Mouse (Mus musculus): ENCODE measurements around the gene Spats2.
A peak's percentile ranks its signal among the peaks of the same experiment; 100 is the strongest.
"Not testable (repeated sequence)": the region's sequence is repeated elsewhere in the genome, so short reads cannot be mapped to it uniquely, and the experiment has no call there.

Spats2 gene

GRCm38 (mm10) chr15:99125711-99126080 lies at the start of gene Spats2:
TSS of gene Spats2 (plus strand) at chr15:99125916.
- no peak for DNase-seq (ENCODE audit: extremely low spot score, low spot score)

GRCm38 (mm10) chr15:99076011-99076410 lies 49.7 kb upstream of the Spats2 start:
- not testable (repeated sequence) for DNase-seq (ENCODE audit: extremely low spot score, low spot score)

GRCm38 (mm10) chr15:99078181-99078910 lies 47.4 kb upstream of the Spats2 start:
- DNase-seq (ENCODE audit: extremely low spot score, low spot score) = no peak

DNA sequence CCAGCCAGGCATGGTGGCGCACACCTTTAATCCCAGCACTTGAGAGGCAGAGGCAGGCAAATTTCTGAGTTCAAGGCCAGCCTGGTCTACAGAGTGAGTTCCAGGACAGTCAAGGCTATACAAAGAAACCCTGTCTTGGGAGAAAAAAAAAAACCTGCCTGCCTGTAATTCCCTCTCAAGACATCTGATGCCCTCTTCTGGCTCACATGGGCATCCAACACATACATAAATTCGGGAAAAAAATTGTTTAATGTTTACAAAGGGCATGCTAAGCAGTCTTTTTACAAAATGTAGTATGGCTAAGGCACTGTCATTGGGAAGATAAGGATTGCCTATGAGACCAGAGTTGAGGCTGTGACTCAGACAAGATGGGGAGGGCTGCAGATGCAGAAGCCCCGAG lies 45.9 kb upstream of the Spats2 start:
- DNase-seq (ENCODE audit: extremely low spot score, low spot score) = no peak

DNA sequence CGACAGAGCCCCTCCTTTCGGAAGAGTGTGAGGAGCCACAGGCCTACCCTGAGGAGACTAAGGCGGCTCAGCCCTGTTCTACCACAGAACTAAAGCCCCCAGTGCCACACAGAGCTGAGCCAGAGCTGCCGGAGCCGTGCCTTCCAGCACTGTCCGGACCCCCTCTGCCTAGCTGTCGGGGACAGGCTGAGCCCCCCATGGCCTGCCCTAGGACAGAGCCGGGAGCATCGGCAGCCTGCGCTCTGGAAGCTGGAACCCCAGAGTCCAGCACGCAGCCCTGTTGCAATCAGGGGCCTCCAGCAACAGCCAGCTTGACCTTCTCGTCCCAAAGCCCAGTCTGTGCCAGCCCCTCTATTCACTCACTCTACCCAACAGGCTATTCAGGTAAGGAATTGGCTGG lies 43.4 kb upstream of the Spats2 start:
- DNase-seq (ENCODE audit: extremely low spot score, low spot score) = no peak

DNA sequence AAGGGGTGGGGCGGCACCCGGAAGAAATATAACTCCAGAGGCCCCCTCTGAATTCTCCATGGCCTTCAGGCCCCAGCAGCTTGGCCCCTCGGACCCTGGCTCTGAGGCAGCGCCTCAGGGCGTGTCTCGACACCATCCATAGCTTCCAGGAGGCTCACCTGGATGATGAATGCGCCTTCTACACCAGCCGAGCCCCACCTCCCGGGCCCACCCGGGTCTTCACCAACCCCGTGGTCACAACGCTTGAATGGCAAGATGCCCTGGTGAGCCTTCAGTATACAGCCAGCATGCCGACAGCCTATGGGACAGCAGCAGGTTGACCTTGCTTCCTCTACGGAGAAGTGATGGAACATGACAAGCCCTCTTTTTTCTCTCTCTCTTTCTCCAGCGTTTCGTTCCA lies 42.9 kb upstream of the Spats2 start:
- DNase-seq (ENCODE audit: extremely low spot score, low spot score) = no peak

- DNase-seq (ENCODE audit: extremely low spot score, low spot score) = no peak
Observed at GRCm38 (mm10) chr15:99083258-99083657, 42.5 kb upstream of the Spats2 start.

- no peak for DNase-seq (ENCODE audit: extremely low spot score, low spot score)
Observed at GRCm38 (mm10) chr15:99083867-99084557, 41.7 kb upstream of the Spats2 start.

- DNase-seq (ENCODE audit: extremely low spot score, low spot score) = no peak
Observed at GRCm38 (mm10) chr15:99084618-99085017, 41.1 kb upstream of the Spats2 start.

DNA sequence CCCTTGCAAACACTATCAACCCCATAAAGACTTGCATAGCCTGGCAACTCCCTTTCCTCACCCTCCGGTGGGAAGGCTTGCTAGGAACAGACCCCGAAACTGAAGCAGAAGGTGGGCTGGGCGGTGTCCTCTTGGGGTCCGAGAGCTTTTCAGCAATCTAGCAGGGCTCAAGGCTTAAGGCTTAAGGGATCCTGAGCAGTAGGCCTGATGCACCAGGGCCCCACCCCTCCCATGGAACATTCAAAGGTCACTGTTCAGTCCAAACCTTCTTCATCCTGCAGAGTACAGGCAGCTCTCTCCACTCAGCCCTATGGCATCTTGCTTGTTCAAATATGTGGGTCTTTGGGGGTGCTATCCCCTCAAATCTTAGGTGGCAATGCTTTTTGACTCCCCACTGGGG lies 39.7 kb upstream of the Spats2 start:
- DNase-seq (ENCODE audit: extremely low spot score, low spot score) = no peak

DNA sequence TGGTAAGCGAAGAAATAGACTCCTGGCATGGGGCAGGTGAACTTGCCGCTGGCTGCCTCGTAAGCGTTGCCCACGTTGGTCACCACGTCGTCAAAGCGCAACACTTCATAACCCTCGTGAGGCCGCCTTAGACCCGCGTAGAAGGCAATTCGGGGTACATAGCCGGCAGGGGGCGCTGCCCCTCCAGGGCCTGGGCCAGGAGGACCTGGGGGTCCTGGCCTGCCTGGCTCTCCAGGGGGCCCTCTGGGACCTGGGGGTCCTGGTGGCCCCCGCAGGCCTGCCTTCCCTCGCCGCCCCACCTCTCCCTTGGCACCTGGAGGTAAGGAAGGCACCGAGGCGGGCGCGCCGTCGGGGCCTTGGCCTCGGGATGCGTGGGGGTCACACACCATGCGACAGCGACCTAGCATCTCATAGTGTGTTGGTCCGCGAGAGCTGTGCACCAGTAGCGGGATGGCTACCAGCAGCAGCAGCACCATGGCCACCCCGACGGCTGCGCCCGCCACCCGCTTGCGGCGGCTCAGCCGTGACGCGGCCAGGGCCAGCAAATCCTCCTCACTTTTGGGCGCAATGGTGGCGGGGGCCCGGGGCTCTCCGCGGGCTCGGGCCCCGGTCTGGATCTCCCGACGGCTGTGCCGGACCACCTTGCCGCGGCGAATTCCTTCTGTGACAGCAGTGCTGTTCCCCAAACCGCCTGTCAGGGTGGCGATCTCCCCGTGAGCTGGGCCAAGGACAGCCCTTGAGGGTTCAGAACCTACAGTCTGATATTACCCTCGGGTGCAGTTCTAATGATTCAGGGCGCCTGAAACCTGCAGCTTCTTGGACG lies 38.3 kb upstream of the Spats2 start, which contains the start of gene C1ql4:
Gene C1ql4 (minus strand): TSS at position 565 of the 823 bp plus-strand sequence.
- DNase-seq (ENCODE audit: extremely low spot score, low spot score) = peak; percentile 61

DNA sequence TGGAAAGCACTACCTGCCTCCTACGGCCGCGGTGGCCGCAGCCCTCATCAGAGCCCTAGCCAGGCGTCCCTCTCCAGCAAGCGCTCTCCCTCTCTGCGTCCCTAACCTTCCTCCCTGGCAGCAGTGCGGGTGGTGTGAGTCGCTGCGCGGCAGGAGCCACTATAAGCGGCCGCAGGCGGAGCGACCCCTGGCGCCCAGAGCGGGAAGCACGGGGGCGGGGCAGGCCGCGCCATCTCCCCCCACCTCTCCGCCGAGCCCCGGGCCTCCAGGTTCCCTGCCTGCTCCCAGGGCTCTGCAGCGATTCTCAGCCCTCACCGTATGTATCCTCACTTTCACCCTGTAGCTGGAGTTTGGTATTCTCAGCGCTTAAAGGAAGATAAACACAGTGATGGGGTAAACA lies 37.4 kb upstream of the Spats2 start:
- DNase-seq (ENCODE audit: extremely low spot score, low spot score) = peak; percentile 86

- DNase-seq (ENCODE audit: extremely low spot score, low spot score) = no peak
Observed at GRCm38 (mm10) chr15:99089069-99089468, 36.6 kb upstream of the Spats2 start.

DNA sequence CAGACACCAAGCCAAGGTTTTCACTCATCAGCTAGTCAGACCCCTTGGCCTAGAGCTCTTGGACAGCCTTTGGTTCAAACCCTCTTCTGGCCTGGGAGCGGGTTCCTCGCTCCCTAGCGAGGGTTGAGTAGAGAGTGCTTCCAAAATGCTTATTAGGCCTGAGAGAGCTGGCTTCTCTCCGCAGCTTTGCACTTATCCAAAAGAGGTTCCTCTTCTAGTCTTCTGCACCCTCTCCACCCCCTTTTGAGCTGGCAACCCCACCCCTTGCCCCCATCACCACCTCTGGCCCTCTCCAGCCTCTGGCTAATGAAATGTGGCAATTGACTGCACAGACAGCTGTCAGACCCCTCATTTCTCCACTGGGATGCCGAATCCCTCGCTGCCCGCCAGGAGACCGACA lies 32.8 kb upstream of the Spats2 start, which contains the start of gene Dnajc22:
Gene Dnajc22 (plus strand): TSS at position 301 of the 400 bp plus-strand sequence.
- peak; percentile 46 for DNase-seq (ENCODE audit: extremely low spot score, low spot score)

GRCm38 (mm10) chr15:99093291-99094258 lies 32.1 kb upstream of the Spats2 start:
- peak; percentile 85 for DNase-seq (ENCODE audit: extremely low spot score, low spot score)

- DNase-seq (ENCODE audit: extremely low spot score, low spot score) = peak; percentile 78
Observed at GRCm38 (mm10) chr15:99094631-99095270, 31.0 kb upstream of the Spats2 start.

DNA sequence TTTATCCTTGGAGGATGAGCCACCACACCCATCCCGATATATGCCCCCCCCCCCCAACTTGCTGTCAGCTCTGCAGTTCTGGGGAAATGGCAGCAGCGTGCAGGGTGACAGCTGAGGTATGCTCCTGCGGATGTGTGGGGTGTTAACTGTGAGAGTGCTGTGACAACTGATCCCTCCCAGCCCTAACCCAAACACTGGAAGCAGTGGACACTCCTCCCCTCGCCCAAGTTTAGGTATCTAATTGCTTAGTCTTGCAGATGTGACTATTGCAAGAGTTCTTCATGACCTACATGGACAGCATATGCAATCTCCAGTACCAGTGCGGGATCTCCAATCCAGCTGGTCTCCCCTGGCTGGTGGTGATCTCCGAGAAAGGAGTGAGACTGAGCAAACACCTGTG lies 30.4 kb upstream of the Spats2 start:
- DNase-seq (ENCODE audit: extremely low spot score, low spot score) = peak; percentile 50

GRCm38 (mm10) chr15:99096061-99096793 lies 29.5 kb upstream of the Spats2 start:
- no peak for DNase-seq (ENCODE audit: extremely low spot score, low spot score)

GRCm38 (mm10) chr15:99096831-99097500 lies 28.8 kb upstream of the Spats2 start:
- peak; percentile 74 for DNase-seq (ENCODE audit: extremely low spot score, low spot score)

All from neural tube, embryonic 10.5 days (tissue).